Mouse (Mus musculus) liver, embryonic 14.5 days (tissue): ENCODE measurements around the gene Avpi1. TPM values are rescaled to one million over a fixed set of nuclear protein-coding genes. Genes with fewer than 3 reads are reported as not detected.
A peak's percentile ranks its signal among the peaks of the same experiment; 100 is the strongest.

Experiments used
- ATAC-seq: fragments of 200-750 bp; cut with Nextera tagmentation; 2 replicates; pipeline ENCODE4 v1.8.0; 2017; ENCODE audit warnings: moderate number of reproducible peaks, mild to moderate bottlenecking, moderate library complexity; ENCODE audit not compliant: insufficient read depth
- DNase-seq, 3 experiments: peaks; one replicate each; pipeline ENCODE4 v3.0.0-alpha.2; 2012 to 2013; ENCODE audit warnings: low read depth in 3 of 3, low spot score in 3 of 3
- H3K27ac ChIP-seq: fragments of 300-500 bp; sonication (generic); 2 replicates; pipeline ENCODE4 v1.5.1; 2014; ENCODE audit warnings: moderate library complexity, mild to moderate bottlenecking, control low read depth, inconsistent platforms
- H3K27me3 ChIP-seq: fragments of 300-500 bp; sonication (generic); 2 replicates; pipeline ENCODE4 v1.6.1; 2014; ENCODE audit warnings: mild to moderate bottlenecking, low read length, moderate library complexity; ENCODE audit not compliant: control insufficient read depth, insufficient read depth
- H3K36me3 ChIP-seq: fragments of 300-500 bp; sonication (generic); replicated peaks from 2 replicates; pipeline ENCODE4 v1.6.1; 2014; ENCODE audit warnings: low read depth; ENCODE audit not compliant: control insufficient read depth, insufficient read depth
- H3K4me1 ChIP-seq, 2 experiments: fragments of 200-500 bp in 1 of 2; fragments of 300-500 bp in 1 of 2; sonication (generic) in 1 of 2; replicated peaks; 2 replicates each; pipeline ENCODE4 v1.6.1; 2012 to 2014; ENCODE audit warnings: antibody characterized with exemption in 1 of 2, inconsistent platforms in 1 of 2, low read length in 1 of 2; ENCODE audit not compliant: control insufficient read depth in 2 of 2, insufficient read depth in 2 of 2
- H3K4me2 ChIP-seq: fragments of 300-500 bp; sonication (generic); 2 replicates; pipeline ENCODE4 v1.6.1; 2014; ENCODE audit warnings: low read depth, mild to moderate bottlenecking, control low read depth, moderate library complexity
- H3K4me3 ChIP-seq, 2 experiments: fragments of 200-500 bp in 1 of 2; fragments of 300-500 bp in 1 of 2; sonication (generic) in 1 of 2; 2 replicates each; pipeline ENCODE4 v1.5.1; 2012 to 2014; ENCODE audit warnings: low read depth in 2 of 2, low read length in 2 of 2, mild to moderate bottlenecking in 2 of 2, control low read depth in 1 of 2, inconsistent platforms in 1 of 2, moderate library complexity in 1 of 2; ENCODE audit not compliant: insufficient read depth in 1 of 2
- H3K9ac ChIP-seq: fragments of 300-500 bp; sonication (generic); replicated peaks from 2 replicates; pipeline ENCODE4 v1.6.1; 2014; ENCODE audit warnings: mild to moderate bottlenecking, control low read depth, moderate library complexity
- H3K9me3 ChIP-seq: fragments of 300-500 bp; sonication (generic); 2 replicates; pipeline ENCODE4 v1.6.1; 2016; ENCODE audit warnings: low read length, mixed read lengths; ENCODE audit not compliant: control insufficient read depth
- CTCF ChIP-seq: IDR thresholded peaks from 2 replicates; pipeline ENCODE4 v1.5.1; 2016; ENCODE audit warnings: antibody characterized with exemption, low read depth, control low read depth
- EP300 ChIP-seq: IDR thresholded peaks from 2 replicates; pipeline ENCODE4 v1.6.1; 2016; ENCODE audit warnings: antibody characterized with exemption, low read depth
- WGBS: fragments of 180-500 bp; shearing (Covaris S2); extraction: QIAGEN DNeasy Blood & Tissue Kit; methylation state at CpG from one replicate; pipeline ENCODE4 v1.1.7; 2014; ENCODE audit not compliant: insufficient replicate concordance; 5-methylcytosine and 5-hydroxymethylcytosine counted together
- polyA plus RNA-seq, 2 experiments: library from polyadenylated mRNA; depleted of rRNA in 1 of 2; stranded (reverse) in 1 of 2; unstranded in 1 of 2; fragments of >200 nt; fragmentation: Nextera tagmentation in 1 of 2; extraction: Ambion mirVana in 1 of 2; gene quantifications; 2 replicates each; pipeline versions ENCODE4 v1.2.1 to v1.2.3; 2012 to 2014

Gene Avpi1
- polyA plus RNA-seq, 2 experiments = 7.2 to 20.4 TPM

GRCm38 (mm10) chr19:42139724-42140517, 11.1 kb upstream of the Avpi1 start:
- Histone ChIP-seq H3K9ac (no peak overlapping the region), H3K36me3 (no peaks in the 10 kb centered on the region), H3K4me3 (no peak overlapping the region), H3K27ac (no peak overlapping the region), H3K27me3 (no peaks in the 10 kb centered on the region), H3K4me1 (peaks cover 0 to 13% of the 10 kb centered on the region in 2 experiments; a peak in 3 of 4 replicates), H3K9me3 (no peaks in the 10 kb centered on the region), H3K4me2 (no peak overlapping the region)
- no peak for DNase-seq
- no peak for ATAC-seq
- WGBS = 43% methylated on average over 5 of the region's 5 CpGs
- TF ChIP-seq EP300 = no peak
- no peak for TF ChIP-seq CTCF

- TF ChIP-seq EP300 (no peak), CTCF (no peak)
- DNase-seq (no peak), ATAC-seq (no peak)
- H3K4me3 ChIP-seq = no peak overlapping the region
- no peaks in the 10 kb centered on the region for H3K36me3 ChIP-seq
- H3K4me2 ChIP-seq = no peak overlapping the region
- no peak overlapping the region for H3K27ac ChIP-seq
- H3K27me3 ChIP-seq = no peaks in the 10 kb centered on the region
- H3K9ac ChIP-seq = no peak overlapping the region
- 66% methylated on average over 15 of the region's 15 CpGs for WGBS
- no peaks in the 10 kb centered on the region for H3K9me3 ChIP-seq
- peaks cover 3 to 22% of the 10 kb centered on the region in 2 experiments for H3K4me1 ChIP-seq
These were observed 9.8 kb upstream of the Avpi1 start for GRCm38 (mm10) chr19:42138517-42139285.

GRCm38 (mm10) chr19:42137167-42137672, 8.4 kb upstream of the Avpi1 start:
- TF ChIP-seq CTCF (no peak), EP300 (no peak)
- WGBS = 66% methylated on average over 4 of the region's 4 CpGs
- Histone ChIP-seq H3K4me2 (no peak overlapping the region), H3K4me3 (no peak overlapping the region), H3K4me1 (peaks cover 3 to 22% of the 10 kb centered on the region in 2 experiments), H3K9ac (no peak overlapping the region), H3K27me3 (no peaks in the 10 kb centered on the region), H3K9me3 (no peaks in the 10 kb centered on the region), H3K36me3 (no peaks in the 10 kb centered on the region), H3K27ac (no peak overlapping the region)
- ATAC-seq (no peak), DNase-seq (no peak)

GRCm38 (mm10) chr19:42136126-42136525, 7.3 kb upstream of the Avpi1 start:
- no peaks in the 10 kb centered on the region for H3K9me3 ChIP-seq
- ATAC-seq = no peak
- H3K27me3 ChIP-seq = no peaks in the 10 kb centered on the region
- no peak overlapping the region for H3K9ac ChIP-seq
- no peak for TF ChIP-seq EP300
- TF ChIP-seq CTCF = no peak
- DNase-seq = no peak
- no peaks in the 10 kb centered on the region for H3K36me3 ChIP-seq
- H3K4me2 ChIP-seq = no peak overlapping the region
- 49% methylated on average over 5 of the region's 5 CpGs for WGBS
- H3K4me1 ChIP-seq = peaks cover 3 to 22% of the 10 kb centered on the region in 2 experiments
- no peak overlapping the region for H3K4me3 ChIP-seq
- H3K27ac ChIP-seq = no peak overlapping the region

GRCm38 (mm10) chr19:42135070-42135469, 6.2 kb upstream of the Avpi1 start:
- Histone ChIP-seq H3K36me3 (no peaks in the 10 kb centered on the region), H3K4me1 (peaks cover 3 to 22% of the 10 kb centered on the region in 2 experiments), H3K4me3 (no peak overlapping the region), H3K27ac (no peak overlapping the region), H3K9me3 (no peaks in the 10 kb centered on the region), H3K27me3 (no peaks in the 10 kb centered on the region), H3K9ac (no peak overlapping the region; the same call in 1 of the 2 replicates), H3K4me2 (peak overlapping the region; percentile 20; the same call in 1 of the 2 replicates)
- ATAC-seq = peak; percentile 64; the same call in 1 of the 2 replicates
- DNase-seq = peak in 1 of 3 experiments; percentile 31
- TF ChIP-seq CTCF (no peak), EP300 (no peak; the same call in 1 of the 2 replicates)
